11 mouse cellular contexts compared by ENCODE assay signal in the genomic region with DNA sequence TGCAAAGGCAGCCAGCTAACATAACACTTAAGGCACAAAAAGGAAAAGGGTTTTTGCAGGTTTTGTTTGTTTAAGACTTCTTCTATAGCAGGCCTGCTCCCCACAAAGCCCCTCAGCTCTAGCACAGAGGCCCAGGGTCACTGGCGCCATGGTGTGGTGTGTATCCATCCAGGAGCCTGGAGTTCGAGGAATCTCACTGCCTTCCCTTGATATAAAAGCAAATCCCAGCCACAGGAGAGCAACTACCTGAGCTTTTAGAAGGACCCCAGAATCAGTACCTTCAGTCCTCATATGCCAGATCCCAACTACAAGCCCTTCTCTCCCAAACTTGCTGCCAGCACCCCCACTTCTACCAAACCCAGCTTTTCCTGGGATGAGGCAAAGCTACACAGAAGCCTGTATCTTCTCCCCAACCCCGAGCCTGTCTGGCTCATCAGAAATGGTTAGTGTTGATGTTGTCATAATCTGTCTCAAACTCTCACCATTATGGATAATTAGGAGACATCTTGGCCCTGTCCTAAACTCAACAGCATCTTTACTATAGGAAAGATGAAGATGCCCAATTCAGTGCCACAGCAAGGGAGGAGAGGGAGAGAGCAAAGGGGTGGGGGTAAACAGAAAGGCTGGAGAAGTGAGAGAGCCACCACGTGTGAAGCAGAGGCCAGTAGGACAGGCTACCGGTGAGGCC. TPM values are rescaled to one million over a fixed set of nuclear protein-coding genes. Genes with fewer than 3 reads are reported as not detected.
DNase-seq lines count a peak whose midpoint lies in the region; ATAC-seq and TF ChIP-seq lines count a peak whose summit lies in the region.
"Had no signal": no experiment of that assay in that cellular context is flagged by ENCODE, and none has a peak within 500 bp of the region (broad histone marks: within the 10 kb centered on the region; RNA-seq: fewer than 3 reads in every experiment).

No protein-coding gene starts in this region.

- TF ChIP-seq CTCF in hindbrain, postnatal 0 days (IDR thresholded peaks at IDR 0.05; ENCODE audit: low read depth) = no peak

- peak; percentile 17 for DNase-seq in right cerebral cortex, postnatal 25 days
- no peak for DNase-seq in right cerebral cortex, adult 2 months (ENCODE audit: low spot score in 2 of 2)
- DNase-seq in hindbrain, postnatal 0 days (ENCODE audit: low spot score) = no peak
- DNase-seq in yolk sac, embryonic 10.5 days (ENCODE audit: low spot score) = no peak
- DNase-seq in heart, embryonic 10.5 days (ENCODE audit: low spot score) = no peak
- DNase-seq: heart, adult 11 months; thymus, postnatal 25 days had no signal

- H3K27me3 ChIP-seq in intestine, embryonic 15.5 days (replicated peaks) = peaks cover 37% of the 10 kb centered on the region
- H3K27me3 ChIP-seq in intestine, embryonic 16.5 days (replicated peaks; ENCODE audit: control insufficient read depth, insufficient read depth, low read length) = peaks cover 32% of the 10 kb centered on the region
- no peaks in the 10 kb centered on the region for H3K27me3 ChIP-seq in hindbrain, postnatal 0 days (ENCODE audit: insufficient read depth, low read length)
- H3K27me3 ChIP-seq in heart, embryonic 10.5 days (ENCODE audit: insufficient read depth, poor library complexity, severe bottlenecking) = peaks cover 100% of the 10 kb centered on the region

- peak overlapping the region; percentile 31 for H3K4me2 ChIP-seq in intestine, embryonic 15.5 days (replicated peaks)
- no peak overlapping the region for H3K4me2 ChIP-seq in intestine, embryonic 16.5 days (ENCODE audit: low read depth, low read length)
- H3K4me2 ChIP-seq in hindbrain, postnatal 0 days (ENCODE audit: low read depth, low read length) = peak overlapping the region; percentile 50

- H3K9ac ChIP-seq in intestine, embryonic 15.5 days = no peak overlapping the region
- no peak overlapping the region for H3K9ac ChIP-seq in intestine, embryonic 16.5 days (ENCODE audit: low read depth, low read length)
- peak overlapping the region; percentile 57 for H3K9ac ChIP-seq in hindbrain, postnatal 0 days (replicated peaks; ENCODE audit: low read length)

- H3K4me1 ChIP-seq in intestine, embryonic 15.5 days (replicated peaks) = peaks cover 42% of the 10 kb centered on the region
- peaks cover 40% of the 10 kb centered on the region for H3K4me1 ChIP-seq in intestine, embryonic 16.5 days (ENCODE audit: control insufficient read depth, insufficient read depth, low read length)
- peaks cover 5% of the 10 kb centered on the region for H3K4me1 ChIP-seq in hindbrain, postnatal 0 days (ENCODE audit: insufficient read depth, low read length)
- H3K4me1 ChIP-seq in heart, embryonic 10.5 days = peaks cover 35% of the 10 kb centered on the region

- H3K9me3 ChIP-seq in intestine, embryonic 15.5 days = no peaks in the 10 kb centered on the region
- no peaks in the 10 kb centered on the region for H3K9me3 ChIP-seq in intestine, embryonic 16.5 days (ENCODE audit: control insufficient read depth, low read length)
- no peaks in the 10 kb centered on the region for H3K9me3 ChIP-seq in hindbrain, postnatal 0 days (ENCODE audit: low read length)
- no peaks in the 10 kb centered on the region for H3K9me3 ChIP-seq in heart, embryonic 10.5 days

- H3K4me3 ChIP-seq in intestine, embryonic 15.5 days (replicated peaks) = no peak overlapping the region
- no peak overlapping the region for H3K4me3 ChIP-seq in intestine, embryonic 16.5 days (ENCODE audit: low read length)
- peak overlapping the region; percentile 41 for H3K4me3 ChIP-seq in hindbrain, postnatal 0 days (ENCODE audit: low read length)
- no peak overlapping the region for H3K4me3 ChIP-seq in heart, embryonic 10.5 days

- WGBS in intestine, embryonic 15.5 days = 43% methylated on average over 5 of the region's 5 CpGs
- 38% methylated on average over 5 of the region's 5 CpGs for WGBS in intestine, embryonic 16.5 days
- 23% methylated on average over 5 of the region's 5 CpGs for WGBS in hindbrain, postnatal 0 days
- 25% methylated on average over 5 of the region's 5 CpGs for WGBS in heart, embryonic 10.5 days

- H3K27ac ChIP-seq in intestine, embryonic 15.5 days = no peak overlapping the region
- H3K27ac ChIP-seq in intestine, embryonic 16.5 days (ENCODE audit: low read length) = no peak overlapping the region
- peak overlapping the region; percentile 90 for H3K27ac ChIP-seq in hindbrain, postnatal 0 days
- H3K27ac ChIP-seq in heart, embryonic 10.5 days = no peak overlapping the region

- no peak for ATAC-seq in intestine, embryonic 15.5 days
- no peak for ATAC-seq in intestine, embryonic 16.5 days
- ATAC-seq in hindbrain, postnatal 0 days = no peak
- no peak for ATAC-seq in megakaryocyte progenitor cell, adult 5-6 weeks (replicated peaks; ENCODE audit: poor library complexity)
- ATAC-seq: inflammation-experienced regulatory T-cells, adult 6 months had no signal

- H3K36me3 ChIP-seq in intestine, embryonic 15.5 days = no peaks in the 10 kb centered on the region
- H3K36me3 ChIP-seq in intestine, embryonic 16.5 days (ENCODE audit: control insufficient read depth, insufficient read depth, low read length) = no peaks in the 10 kb centered on the region
- H3K36me3 ChIP-seq in hindbrain, postnatal 0 days (ENCODE audit: insufficient read depth, low read length) = no peaks in the 10 kb centered on the region
- no peaks in the 10 kb centered on the region for H3K36me3 ChIP-seq in heart, embryonic 10.5 days

RNA-seq across cellular contexts. Expression of gene Nfix, which starts 29.0 kb away (rescaled TPM):
- polyA plus RNA-seq in intestine, embryonic 15.5 days (2015; fragmentation: Nextera tagmentation; extraction: Ambion mirVana) = 14.2 and 14.8 TPM in 2 replicates
- 9.7 and 11.8 TPM in 2 replicates for polyA plus RNA-seq in intestine, embryonic 16.5 days (2015; fragmentation: Nextera tagmentation; extraction: Ambion mirVana)
- 90.4 and 92.5 TPM in 2 replicates for total RNA-seq in hindbrain, postnatal 0 days (2014; rRNA removed)
- 123 and 126 TPM in 2 replicates for polyA plus RNA-seq in hindbrain, postnatal 0 days (2015; fragmentation: Nextera tagmentation; extraction: Ambion mirVana)
- total RNA-seq in megakaryocyte progenitor cell, adult 5-6 weeks (2015) = 44.4 and 46.9 TPM in 2 replicates
- total RNA-seq in megakaryocyte progenitor cell, adult 5-6 weeks (2017) = 12.0 and 15.7 TPM in 2 replicates
- polyA plus RNA-seq in heart, embryonic 10.5 days (2016; fragmentation: Nextera tagmentation; extraction: Ambion mirVana) = 0.87 and 2.1 TPM in 2 replicates

RNA-seq across cellular contexts. Expression of gene G430095P16Rik, which starts 48.3 kb away (rescaled TPM):
- 3.1 and 3.7 TPM in 2 replicates for polyA plus RNA-seq in intestine, embryonic 15.5 days (2015; fragmentation: Nextera tagmentation; extraction: Ambion mirVana)
- polyA plus RNA-seq in intestine, embryonic 16.5 days (2015; fragmentation: Nextera tagmentation; extraction: Ambion mirVana) = 2.0 and 2.6 TPM in 2 replicates
- 1.2 TPM in 1 of 2 replicates, not detected in the other for total RNA-seq in hindbrain, postnatal 0 days (2014; rRNA removed)
- polyA plus RNA-seq in hindbrain, postnatal 0 days (2015; fragmentation: Nextera tagmentation; extraction: Ambion mirVana) = 1.1 and 1.7 TPM in 2 replicates
- 12.2 and 15.2 TPM in 2 replicates for total RNA-seq in megakaryocyte progenitor cell, adult 5-6 weeks (2015)
- 3.7 and 8.5 TPM in 2 replicates for total RNA-seq in megakaryocyte progenitor cell, adult 5-6 weeks (2017)
- 2.1 and 3.2 TPM in 2 replicates for polyA plus RNA-seq in heart, embryonic 10.5 days (2016; fragmentation: Nextera tagmentation; extraction: Ambion mirVana)

RNA-seq across cellular contexts. Expression of gene Dand5, which starts 51.5 kb away (rescaled TPM):
- 4.5 and 5.3 TPM in 2 replicates for polyA plus RNA-seq in intestine, embryonic 15.5 days (2015; fragmentation: Nextera tagmentation; extraction: Ambion mirVana)
- polyA plus RNA-seq in intestine, embryonic 16.5 days (2015; fragmentation: Nextera tagmentation; extraction: Ambion mirVana) = 4.2 and 4.4 TPM in 2 replicates
- 6.6 and 7.2 TPM in 2 replicates for total RNA-seq in hindbrain, postnatal 0 days (2014; rRNA removed)
- polyA plus RNA-seq in hindbrain, postnatal 0 days (2015; fragmentation: Nextera tagmentation; extraction: Ambion mirVana) = 12.3 and 12.5 TPM in 2 replicates
- total RNA-seq in megakaryocyte progenitor cell, adult 5-6 weeks (2015) = 2.2 and 2.4 TPM in 2 replicates
- 1.7 and 4.0 TPM in 2 replicates for total RNA-seq in megakaryocyte progenitor cell, adult 5-6 weeks (2017)
- polyA plus RNA-seq in heart, embryonic 10.5 days (2016; fragmentation: Nextera tagmentation; extraction: Ambion mirVana) = 5.3 TPM in 2 replicates
